Mouse (Mus musculus): ENCODE results near the gene Apol8. TPM values are rescaled to one million over a fixed set of nuclear protein-coding genes. Genes with fewer than 3 reads are reported as not detected.
A peak's percentile ranks its signal among the peaks of the same experiment; 100 is the strongest.

Gene Apol8
- 0.17 TPM in 1 of 2 replicates, not detected in the other for total RNA-seq (2012; rRNA removed)
- total RNA-seq (2014; rRNA removed), result 0.15 and 0.84 TPM in 2 replicates
- polyA plus RNA-seq (2012; ENCODE audit: insufficient read length, low read depth), result 0.14 and 0.50 TPM in 2 replicates

- in situ Hi-C loops (cut with MboI; ENCODE audit: low pct_ligation_motif_present, low pct_unique_long_range_greater_than_20kb, low sequenced_read_pairs) (no loop called here), dilution Hi-C loops (cut with MboI; ENCODE audit: extremely low pct_ligation_motif_present, extremely low pct_unique_long_range_greater_than_20kb, low sequenced_read_pairs) (no loop called here)
- DNase-seq (ENCODE audit: extremely low read depth), result peak; percentile 53
- Histone ChIP-seq H3K9ac (ENCODE audit: insufficient read depth, low read depth) (no peak within 1 kb of the TSS), H3K79me2 (replicated peaks; ENCODE audit: control insufficient read depth, extremely low read depth, insufficient read depth, poor library complexity, severe bottlenecking) (no peaks in the 10 kb centered on the region), H3K4me3 (replicated peaks in 1 of 3; ENCODE audit: low read depth in 2 of 3, low read length in 2 of 3, poor library complexity in 1 of 3) (no peak within 1 kb of the TSS), H3K4me1 (ENCODE audit: control insufficient read depth in 1 of 2, insufficient read depth in 2 of 2) (peaks cover 0 to 4% of the 10 kb centered on the region in 2 experiments; a peak in 1 of 4 replicates), H3K4me2 (ENCODE audit: insufficient read depth, low read depth, poor library complexity, severe bottlenecking) (0 out of 2 replicates have a peak within 1 kb of the TSS, but pooled peaks have one; percentile 6), H3K27ac (ENCODE audit: insufficient read depth, low read depth) (no peak within 1 kb of the TSS), H3K36me3 (replicated peaks in 1 of 2; ENCODE audit: control insufficient read depth in 1 of 2, insufficient read depth in 1 of 2, low read length in 1 of 2) (peaks cover 19 to 29% of the 10 kb centered on the region in 2 experiments), H3K9me3 (replicated peaks; ENCODE audit: low read length) (no peaks in the 10 kb centered on the region), H3K27me3 (replicated peaks) (peaks cover 16% of the 10 kb centered on the region)
- TF ChIP-seq RAD21 (IDR thresholded peaks at IDR 0.05; ENCODE audit: low read depth, low read length), result peak; percentile 50
- TF ChIP-seq SMC3 (IDR thresholded peaks at IDR 0.05; ENCODE audit: low read depth, low read length), result peak; percentile 61
- no peak for TF ChIP-seq BHLHE40 (IDR thresholded peaks at IDR 0.05; ENCODE audit: low read depth, low read length)
- peak; percentile 75 to 89 for TF ChIP-seq CTCF (conservative IDR thresholded peaks at IDR 0.05 in 1 of 2, IDR thresholded peaks at IDR 0.05 in 1 of 2; ENCODE audit: low read depth in 2 of 2, low read length in 2 of 2)
- TF ChIP-seq POLR2AphosphoS2 (IDR thresholded peaks at IDR 0.05; ENCODE audit: low read depth, low read length), result peak; percentile 53; the same call in 1 of the 2 replicates
- no peak for TF ChIP-seq CHD2 (IDR thresholded peaks at IDR 0.05; ENCODE audit: low read length)
- 0 out of 2 replicates have a peak, but pooled peaks have one; percentile 8 for TF ChIP-seq POLR2A (IDR thresholded peaks at IDR 0.05; ENCODE audit: low read depth, low read length)
These were observed at the start of gene Apol8 for GRCm38 (mm10) chr15:77756848-77757247. Gene Apol8 (minus strand): TSS chr15:77757003.

DNA sequence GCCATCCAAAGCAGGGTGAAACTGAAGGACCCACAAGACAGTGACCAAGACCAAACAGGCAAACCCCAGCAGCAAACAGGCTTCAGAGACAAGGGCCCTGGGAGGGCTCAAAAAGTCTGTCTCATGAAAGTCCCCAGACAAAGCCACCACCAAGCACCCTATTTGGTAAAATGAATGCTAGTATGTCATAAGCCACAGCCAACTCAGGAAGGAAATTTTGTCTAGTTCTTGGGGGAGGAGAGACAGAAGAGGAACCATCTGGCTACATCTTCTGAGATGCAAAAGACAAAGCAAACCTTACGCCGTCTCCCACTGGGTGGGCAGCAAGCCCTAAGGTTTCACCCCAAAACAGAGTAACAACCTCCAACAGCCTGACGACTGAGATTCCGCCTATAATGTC, 48.9 kb upstream of the Apol8 start:
- H3K27me3 ChIP-seq (replicated peaks), result no peaks in the 10 kb centered on the region
- H3K79me2 ChIP-seq (replicated peaks; ENCODE audit: control insufficient read depth, extremely low read depth, insufficient read depth, poor library complexity, severe bottlenecking), result peaks cover 79% of the 10 kb centered on the region
- no peak overlapping the region for H3K9ac ChIP-seq (ENCODE audit: insufficient read depth, low read depth)
- no peak for TF ChIP-seq CHD1 (IDR thresholded peaks at IDR 0.05; ENCODE audit: low read depth, low read length)
- no peak for TF ChIP-seq JUN (IDR thresholded peaks at IDR 0.05; ENCODE audit: insufficient read depth, low read depth, low read length)
- TF ChIP-seq MEF2A (IDR thresholded peaks at IDR 0.05; ENCODE audit: borderline replicate concordance, low read depth, low read length), result no peak
- no peak for TF ChIP-seq UBTF (IDR thresholded peaks at IDR 0.05; ENCODE audit: low read depth, low read length)
- TF ChIP-seq RCOR1 (conservative IDR thresholded peaks at IDR 0.05; ENCODE audit: low read depth, low read length), result no peak
- no peak for TF ChIP-seq MAFK (IDR thresholded peaks at IDR 0.05; ENCODE audit: insufficient replicate concordance, low read length)
- no peak for TF ChIP-seq ZNF384 (IDR thresholded peaks at IDR 0.05; ENCODE audit: low read depth, low read length)
- no peak for TF ChIP-seq E2F4 (IDR thresholded peaks at IDR 0.05; ENCODE audit: insufficient replicate concordance, low read depth, low read length)
- TF ChIP-seq USF2 (conservative IDR thresholded peaks at IDR 0.05; ENCODE audit: low read depth, low read length), result no peak
- no peak for TF ChIP-seq ZMIZ1 (IDR thresholded peaks at IDR 0.05; ENCODE audit: low read depth, low read length)
- TF ChIP-seq PAX5 (IDR thresholded peaks at IDR 0.05; ENCODE audit: low read length), result no peak
- no peak for TF ChIP-seq CTCF (conservative IDR thresholded peaks at IDR 0.05 in 1 of 2, IDR thresholded peaks at IDR 0.05 in 1 of 2; ENCODE audit: low read depth in 2 of 2, low read length in 2 of 2)
- no peak for TF ChIP-seq IRF4 (IDR thresholded peaks at IDR 0.05; ENCODE audit: low read depth, low read length)
- TF ChIP-seq USF1 (IDR thresholded peaks at IDR 0.05; ENCODE audit: low read depth, low read length), result no peak
- TF ChIP-seq ZC3H11A (IDR thresholded peaks at IDR 0.05; ENCODE audit: low read depth, low read length), result no peak
- TF ChIP-seq HCFC1 (IDR thresholded peaks at IDR 0.05; ENCODE audit: low read depth, low read length), result no peak
- peak; percentile 67 for DNase-seq (ENCODE audit: extremely low read depth)
- H3K4me2 ChIP-seq (ENCODE audit: insufficient read depth, low read depth, poor library complexity, severe bottlenecking), result no peak overlapping the region
- in situ Hi-C loops (cut with MboI; ENCODE audit: low pct_ligation_motif_present, low pct_unique_long_range_greater_than_20kb, low sequenced_read_pairs), result no loop called here
- peaks cover 46 to 99% of the 10 kb centered on the region in 2 experiments for H3K4me1 ChIP-seq (ENCODE audit: control insufficient read depth in 1 of 2, insufficient read depth in 2 of 2)
- H3K9me3 ChIP-seq (replicated peaks; ENCODE audit: low read length), result no peaks in the 10 kb centered on the region
- peaks cover 86 to 93% of the 10 kb centered on the region in 2 experiments for H3K36me3 ChIP-seq (replicated peaks in 1 of 2; ENCODE audit: control insufficient read depth in 1 of 2, insufficient read depth in 1 of 2, low read length in 1 of 2)
- no peak overlapping the region for H3K4me3 ChIP-seq (replicated peaks in 1 of 3; ENCODE audit: low read depth in 2 of 3, low read length in 2 of 3, poor library complexity in 1 of 3)
- dilution Hi-C loops (cut with MboI; ENCODE audit: extremely low pct_ligation_motif_present, extremely low pct_unique_long_range_greater_than_20kb, low sequenced_read_pairs), result no loop called here
- peak overlapping the region; percentile 75 for H3K27ac ChIP-seq (ENCODE audit: insufficient read depth, low read depth)

Data from CH12.LX (cell line).